Mouse (Mus musculus) kidney, adult 2 months (tissue): ENCODE measurements around the gene Umodl1. TPM values are rescaled to one million over a fixed set of nuclear protein-coding genes. Genes with fewer than 3 reads are reported as not detected.
A peak's percentile ranks its signal among the peaks of the same experiment; 100 is the strongest.

Experiments
- DNase-seq: peaks from one replicate; pipeline ENCODE4 v3.0.0; 2021
- H3K27ac ChIP-seq: fragments of 200-500 bp; 2 replicates; pipeline ENCODE4 v1.5.1; 2012; ENCODE audit warnings: low read depth, low read length, control low read depth, inconsistent platforms; ENCODE audit not compliant: insufficient read depth
- H3K27me3 ChIP-seq: fragments of 200-500 bp; replicated peaks from 2 replicates; pipeline ENCODE4 v1.6.1; 2012; ENCODE audit warnings: mild to moderate bottlenecking, moderate library complexity, low read length, inconsistent platforms; ENCODE audit not compliant: control insufficient read depth, insufficient read depth
- H3K36me3 ChIP-seq: fragments of 200-500 bp; 2 replicates; pipeline ENCODE4 v1.6.1; 2012; ENCODE audit warnings: mild to moderate bottlenecking, moderate library complexity, low read length, inconsistent platforms; ENCODE audit not compliant: control insufficient read depth, insufficient read depth
- H3K4me1 ChIP-seq: fragments of 200-500 bp; 2 replicates; pipeline ENCODE4 v1.6.1; 2011; ENCODE audit warnings: low read length; ENCODE audit not compliant: control insufficient read depth, insufficient read depth
- H3K4me3 ChIP-seq: fragments of 200-500 bp; 2 replicates; pipeline ENCODE4 v1.5.1; 2011; ENCODE audit warnings: mild to moderate bottlenecking, low read depth, low read length, control low read depth; ENCODE audit not compliant: insufficient read depth
- CTCF ChIP-seq: fragments of 200-500 bp; conservative IDR thresholded peaks from 2 replicates; pipeline ENCODE4 v1.5.1; 2011; ENCODE audit warnings: low read depth, mild to moderate bottlenecking, control low read depth, low read length, moderate library complexity, mixed read lengths; ENCODE audit not compliant: insufficient read depth, insufficient read length
- POLR2A ChIP-seq: fragments of 200-500 bp; IDR thresholded peaks from one replicate; pipeline ENCODE4 v1.6.1; 2011; ENCODE audit warnings: low read depth, low read length, control low read depth
- WGBS: fragments of 180-500 bp; shearing (Covaris S2); methylation state at CpG from one replicate; pipeline ENCODE4 v1.1.7; 2018; 5-methylcytosine and 5-hydroxymethylcytosine counted together
- polyA plus RNA-seq: library from polyadenylated mRNA; depleted of rRNA; stranded (reverse); fragments of >200 nt; gene quantifications from 2 replicates; pipeline ENCODE4 v1.2.3, GENCODE M21; 2012

The Umodl1 gene
- polyA plus RNA-seq, 1 experiment: not detected

- no peak overlapping the region for H3K27ac ChIP-seq
- no peaks in the 10 kb centered on the region for H3K36me3 ChIP-seq
- TF ChIP-seq CTCF (no peak), POLR2A (no peak)
- H3K4me1 ChIP-seq: no peaks in the 10 kb centered on the region
- DNase-seq: no peak
- WGBS: 42% methylated on average over 2 of the region's 2 CpGs
- no peak overlapping the region for H3K4me3 ChIP-seq
- H3K27me3 ChIP-seq: no peaks in the 10 kb centered on the region
Observed at GRCm38 (mm10) chr17:30962880-30963279, 8.4 kb downstream of the Umodl1 start.

GRCm38 (mm10) chr17:30969983-30970382 is 15.5 kb downstream of the Umodl1 start:
- Histone ChIP-seq H3K36me3 (no peaks in the 10 kb centered on the region), H3K27ac (no peak overlapping the region), H3K4me1 (no peaks in the 10 kb centered on the region), H3K4me3 (no peak overlapping the region), H3K27me3 (no peaks in the 10 kb centered on the region)
- 56% methylated on average over 4 of the region's 4 CpGs for WGBS
- DNase-seq: no peak
- TF ChIP-seq CTCF (no peak), POLR2A (no peak)

GRCm38 (mm10) chr17:30971877-30972276 is 17.4 kb downstream of the Umodl1 start:
- no peaks in the 10 kb centered on the region for H3K36me3 ChIP-seq
- no peaks in the 10 kb centered on the region for H3K4me1 ChIP-seq
- WGBS: 79% methylated on average over 7 of the region's 7 CpGs
- H3K27me3 ChIP-seq: no peaks in the 10 kb centered on the region
- no peak overlapping the region for H3K27ac ChIP-seq
- DNase-seq: no peak
- TF ChIP-seq POLR2A (no peak), CTCF (no peak)
- H3K4me3 ChIP-seq: no peak overlapping the region

DNA sequence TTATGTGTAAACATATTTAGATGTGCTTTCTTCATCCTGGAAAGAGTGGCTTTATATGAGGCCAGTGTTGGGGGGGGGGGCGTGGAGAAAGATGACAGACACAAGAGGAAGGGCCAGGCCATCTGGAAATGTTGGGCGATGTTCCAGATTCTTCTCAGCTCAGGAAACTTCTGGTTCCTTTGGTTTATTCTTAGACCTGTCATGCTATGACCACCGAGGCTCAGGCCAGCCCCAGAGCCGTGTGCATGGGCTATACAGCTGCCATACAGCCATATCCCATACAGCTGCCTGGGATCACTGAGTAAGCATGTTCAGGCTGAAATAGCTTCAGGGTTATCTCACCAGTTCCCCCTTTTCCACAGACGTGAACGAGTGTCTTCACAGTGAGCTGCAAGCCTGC is 18.9 kb downstream of the Umodl1 start:
- DNase-seq: peak; percentile 42
- H3K27ac ChIP-seq: no peak overlapping the region
- WGBS: 56% methylated on average over 6 of the region's 6 CpGs

GRCm38 (mm10) chr17:30977290-30977689 is 22.9 kb downstream of the Umodl1 start:
- H3K36me3 ChIP-seq: no peaks in the 10 kb centered on the region
- no peak overlapping the region for H3K4me3 ChIP-seq
- H3K27ac ChIP-seq: no peak overlapping the region
- no peaks in the 10 kb centered on the region for H3K4me1 ChIP-seq
- H3K27me3 ChIP-seq: no peaks in the 10 kb centered on the region
- WGBS: 69% methylated on average over 2 of the region's 2 CpGs
- no peak for DNase-seq
- TF ChIP-seq POLR2A: no peak
- no peak for TF ChIP-seq CTCF

More for the DNA sequence above, 18.9 kb downstream of the Umodl1 start:
- no peak overlapping the region for H3K4me3 ChIP-seq
- no peaks in the 10 kb centered on the region for H3K27me3 ChIP-seq
- TF ChIP-seq CTCF (no peak), POLR2A (no peak)
- no peaks in the 10 kb centered on the region for H3K4me1 ChIP-seq
- H3K36me3 ChIP-seq: no peaks in the 10 kb centered on the region

DNA sequence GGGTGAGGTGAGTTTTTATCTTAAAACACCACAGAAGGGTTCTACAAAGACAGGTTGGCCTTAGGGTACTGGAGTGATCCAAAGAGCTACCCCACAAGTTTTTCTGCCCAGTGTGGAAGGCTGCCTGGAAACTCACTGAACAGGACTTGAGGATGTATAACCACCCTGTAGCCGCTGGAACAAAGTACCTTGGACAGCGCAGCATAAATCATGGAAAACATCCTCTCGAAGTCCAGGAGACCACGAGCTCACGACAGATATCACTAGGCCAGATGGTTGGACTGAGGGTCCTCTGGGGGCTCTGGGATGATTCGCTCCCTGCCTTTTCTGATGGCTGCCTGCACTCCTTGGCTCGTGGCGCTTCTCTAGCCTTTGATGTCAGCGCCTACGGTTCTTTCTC is 24.1 kb downstream of the Umodl1 start:
- no peak overlapping the region for H3K27ac ChIP-seq
- TF ChIP-seq POLR2A (no peak), CTCF (no peak)
- 52% methylated on average over 10 of the region's 10 CpGs for WGBS

GRCm38 (mm10) chr17:30983521-30983920 is 29.1 kb downstream of the Umodl1 start:
- H3K4me3 ChIP-seq: no peak overlapping the region
- no peaks in the 10 kb centered on the region for H3K36me3 ChIP-seq
- no peaks in the 10 kb centered on the region for H3K4me1 ChIP-seq
- TF ChIP-seq CTCF (no peak), POLR2A (no peak)
- no peak overlapping the region for H3K27ac ChIP-seq
- DNase-seq: no peak
- WGBS: 54% methylated on average over 4 of the region's 4 CpGs
- no peaks in the 10 kb centered on the region for H3K27me3 ChIP-seq

More for the DNA sequence above, 24.1 kb downstream of the Umodl1 start:
- DNase-seq: no peak
- H3K36me3 ChIP-seq: no peaks in the 10 kb centered on the region
- H3K4me3 ChIP-seq: no peak overlapping the region
- no peaks in the 10 kb centered on the region for H3K27me3 ChIP-seq
- no peaks in the 10 kb centered on the region for H3K4me1 ChIP-seq

GRCm38 (mm10) chr17:30990254-30990653 is 35.8 kb downstream of the Umodl1 start:
- Histone ChIP-seq H3K4me3 (no peak overlapping the region), H3K36me3 (no peaks in the 10 kb centered on the region), H3K27me3 (no peaks in the 10 kb centered on the region), H3K4me1 (no peaks in the 10 kb centered on the region), H3K27ac (no peak overlapping the region)
- WGBS: 22% methylated on average over 10 of the region's 10 CpGs
- DNase-seq: peak; percentile 27
- TF ChIP-seq CTCF (peak; percentile 60), POLR2A (no peak)
